Mouse (Mus musculus) adrenal gland, postnatal 14 days (tissue): Measurements from ENCODE around the gene Rmi2. TPM values are rescaled to one million over a fixed set of nuclear protein-coding genes. Genes with fewer than 3 reads are reported as not detected.

Source experiments
- DNase-seq: peaks from one replicate; pipeline ENCODE4 v3.0.0; 2021; ENCODE audit warnings: mixed read lengths
- total RNA-seq: library from RNA; stranded (reverse); gene quantifications from 2 replicates; pipeline ENCODE4 v1.2.3, GENCODE M21; 2021

Gene Rmi2
- total RNA-seq, 1 experiment from 2014 or later = 1.6 TPM

- no peak for DNase-seq
These were observed 32.0 kb downstream of the Rmi2 start for GRCm38 (mm10) chr16:10866841-10867240.

GRCm38 (mm10) chr16:10867501-10867900 lies 32.6 kb downstream of the Rmi2 start:
- no peak for DNase-seq

- peak; percentile 62 for DNase-seq
These were observed 33.1 kb downstream of the Rmi2 start for GRCm38 (mm10) chr16:10867904-10868440.

GRCm38 (mm10) chr16:10870969-10871368 lies 36.1 kb downstream of the Rmi2 start:
- no peak for DNase-seq

- DNase-seq = no peak
These were observed 38.0 kb downstream of the Rmi2 start for GRCm38 (mm10) chr16:10872825-10873360.

- DNase-seq = peak; percentile 89
These were observed 38.8 kb downstream of the Rmi2 start for GRCm38 (mm10) chr16:10873654-10874053.

- no peak for DNase-seq
These were observed 43.4 kb downstream of the Rmi2 start for GRCm38 (mm10) chr16:10878227-10878626.

- peak; percentile 80 for DNase-seq
These were observed 44.6 kb downstream of the Rmi2 start for GRCm38 (mm10) chr16:10879467-10879866.

- DNase-seq = peak; percentile 50
These were observed 46.5 kb downstream of the Rmi2 start for GRCm38 (mm10) chr16:10881231-10881962.

GRCm38 (mm10) chr16:10887436-10887835 lies 52.6 kb downstream of the Rmi2 start:
- DNase-seq = no peak

GRCm38 (mm10) chr16:10890363-10890762 lies 55.5 kb downstream of the Rmi2 start:
- no peak for DNase-seq

GRCm38 (mm10) chr16:10893161-10893560 lies 58.3 kb downstream of the Rmi2 start:
- peak; percentile 90 for DNase-seq

- no peak for DNase-seq
These were observed 61.0 kb downstream of the Rmi2 start for GRCm38 (mm10) chr16:10895906-10896305.

- no peak for DNase-seq
These were observed 62.5 kb downstream of the Rmi2 start for GRCm38 (mm10) chr16:10897372-10897771.

- no peak for DNase-seq
These were observed 65.9 kb downstream of the Rmi2 start for GRCm38 (mm10) chr16:10900736-10901135.

- no peak for DNase-seq
These were observed 67.1 kb downstream of the Rmi2 start for GRCm38 (mm10) chr16:10901956-10902355.

GRCm38 (mm10) chr16:10902849-10903248 lies 68.0 kb downstream of the Rmi2 start:
- DNase-seq = no peak

GRCm38 (mm10) chr16:10905661-10906113 lies 70.8 kb downstream of the Rmi2 start:
- DNase-seq = peak; percentile 27

- peak; percentile 57 for DNase-seq
These were observed 75.7 kb downstream of the Rmi2 start for GRCm38 (mm10) chr16:10910541-10910940.

- DNase-seq = no peak
These were observed 76.2 kb downstream of the Rmi2 start for GRCm38 (mm10) chr16:10911061-10911460.

GRCm38 (mm10) chr16:10915066-10915465 lies 80.2 kb downstream of the Rmi2 start:
- DNase-seq = no peak

- DNase-seq = no peak
These were observed 81.4 kb downstream of the Rmi2 start for GRCm38 (mm10) chr16:10916271-10916670.

GRCm38 (mm10) chr16:10919856-10920255 lies 85.0 kb downstream of the Rmi2 start:
- DNase-seq = peak; percentile 44

- DNase-seq = no peak
These were observed 88.7 kb downstream of the Rmi2 start for GRCm38 (mm10) chr16:10923561-10923960.
